Mouse (Mus musculus): ENCODE data around the gene Hoxc6.

Hoxc6 gene

DNA sequence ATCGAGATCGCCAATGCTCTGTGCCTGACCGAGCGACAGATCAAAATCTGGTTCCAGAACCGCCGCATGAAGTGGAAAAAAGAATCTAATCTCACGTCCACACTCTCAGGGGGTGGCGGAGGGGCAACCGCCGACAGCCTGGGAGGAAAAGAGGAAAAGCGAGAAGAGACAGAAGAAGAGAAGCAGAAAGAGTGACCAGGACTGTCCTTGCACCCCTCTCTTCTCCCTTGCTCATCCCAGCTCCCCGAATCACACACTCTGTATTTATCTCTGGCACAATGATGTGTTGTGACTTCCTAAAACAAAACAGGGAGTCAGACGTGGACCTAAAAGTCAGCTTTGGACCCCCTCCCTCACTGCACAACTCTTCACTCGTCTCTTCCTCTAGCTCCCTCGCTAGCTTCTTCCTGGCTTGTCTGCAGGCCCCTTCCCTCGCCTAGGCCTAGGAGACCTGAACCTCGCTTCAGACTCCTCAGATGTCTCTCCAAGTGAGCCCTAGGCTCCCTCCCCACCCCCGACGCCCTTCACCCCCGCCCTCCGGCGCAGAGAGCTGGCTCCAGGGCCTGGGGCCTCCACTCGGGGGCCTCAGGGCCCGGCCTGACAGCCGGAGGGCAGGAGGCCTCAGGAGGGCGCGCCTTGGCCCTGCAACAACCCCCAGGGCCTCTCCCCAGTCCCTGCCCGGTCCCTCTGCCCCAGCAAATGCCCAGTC, 12.9 kb downstream of the Hoxc6 start:
- DNase-seq (ENCODE audit: inconsistent age in 2 of 2, low spot score in 1 of 2) = peak; percentile 50 to 85

DNA sequence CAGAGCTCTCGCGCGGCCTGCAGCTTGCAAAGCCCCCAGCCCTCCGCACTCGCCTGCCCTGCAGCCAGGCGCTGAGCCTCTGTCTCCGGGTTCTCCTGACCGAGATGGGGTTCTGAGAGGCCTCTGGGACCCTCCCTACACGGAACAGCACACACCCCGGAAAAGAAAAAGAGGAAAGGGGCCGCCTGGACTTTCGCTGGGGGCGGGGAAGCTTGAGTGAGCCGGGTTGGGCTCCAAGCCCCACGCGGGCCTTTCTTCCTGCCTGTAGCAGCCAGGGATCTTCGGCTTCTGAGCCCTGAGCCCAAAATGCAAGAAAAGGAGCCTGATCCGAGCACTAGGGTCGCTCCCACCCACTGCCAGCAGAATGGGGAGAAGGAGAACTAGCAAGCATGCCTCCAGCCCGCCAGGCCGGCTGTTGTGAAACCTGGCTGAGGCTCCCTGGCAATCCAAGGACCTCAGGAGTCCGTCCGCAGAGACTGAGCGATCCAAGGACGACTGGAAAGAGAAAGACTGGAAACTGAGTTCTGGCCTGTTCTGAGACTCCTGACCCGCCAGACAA, 13.9 kb downstream of the Hoxc6 start:
- peak; percentile 76 to 92 for DNase-seq (ENCODE audit: inconsistent age in 2 of 2, low spot score in 1 of 2)

DNA sequence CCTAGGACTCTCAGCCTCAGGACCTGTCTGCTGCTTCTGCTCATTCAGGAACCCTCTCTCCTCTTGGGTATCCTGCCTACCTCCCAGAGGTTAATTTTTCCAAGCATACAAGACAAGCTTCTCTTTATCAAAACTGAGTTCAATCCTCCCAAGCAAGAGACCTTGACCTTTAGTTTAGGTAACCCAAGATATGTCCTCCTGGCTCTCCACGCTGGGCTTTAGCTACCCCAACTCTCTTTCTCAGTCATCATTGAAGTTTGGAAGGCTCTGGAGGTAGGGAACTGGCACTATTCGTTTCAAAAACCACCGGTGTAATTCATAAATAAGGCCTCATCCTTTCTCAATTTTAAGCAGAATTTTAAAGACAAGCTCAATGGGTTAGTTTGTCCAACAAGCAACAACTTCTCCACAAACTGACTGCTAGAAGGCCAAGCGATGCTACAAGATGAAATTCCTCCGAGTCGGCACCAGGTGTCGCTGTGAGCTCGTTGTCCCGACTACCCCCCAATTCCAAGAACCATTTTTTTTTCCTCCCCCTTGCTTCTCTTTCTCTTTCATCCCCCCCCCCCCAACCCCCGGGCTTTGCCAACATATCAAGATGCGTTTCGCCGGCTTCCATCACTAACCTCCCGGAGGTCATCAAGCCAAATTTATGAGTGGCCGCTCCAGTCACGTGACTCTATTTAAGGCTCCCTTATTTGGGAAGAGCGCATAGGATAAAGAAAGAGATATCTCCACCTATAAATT, 15.4 kb downstream of the Hoxc6 start:
- DNase-seq (ENCODE audit: inconsistent age in 2 of 2, low spot score in 1 of 2) = peak; percentile 79 to 86

DNA sequence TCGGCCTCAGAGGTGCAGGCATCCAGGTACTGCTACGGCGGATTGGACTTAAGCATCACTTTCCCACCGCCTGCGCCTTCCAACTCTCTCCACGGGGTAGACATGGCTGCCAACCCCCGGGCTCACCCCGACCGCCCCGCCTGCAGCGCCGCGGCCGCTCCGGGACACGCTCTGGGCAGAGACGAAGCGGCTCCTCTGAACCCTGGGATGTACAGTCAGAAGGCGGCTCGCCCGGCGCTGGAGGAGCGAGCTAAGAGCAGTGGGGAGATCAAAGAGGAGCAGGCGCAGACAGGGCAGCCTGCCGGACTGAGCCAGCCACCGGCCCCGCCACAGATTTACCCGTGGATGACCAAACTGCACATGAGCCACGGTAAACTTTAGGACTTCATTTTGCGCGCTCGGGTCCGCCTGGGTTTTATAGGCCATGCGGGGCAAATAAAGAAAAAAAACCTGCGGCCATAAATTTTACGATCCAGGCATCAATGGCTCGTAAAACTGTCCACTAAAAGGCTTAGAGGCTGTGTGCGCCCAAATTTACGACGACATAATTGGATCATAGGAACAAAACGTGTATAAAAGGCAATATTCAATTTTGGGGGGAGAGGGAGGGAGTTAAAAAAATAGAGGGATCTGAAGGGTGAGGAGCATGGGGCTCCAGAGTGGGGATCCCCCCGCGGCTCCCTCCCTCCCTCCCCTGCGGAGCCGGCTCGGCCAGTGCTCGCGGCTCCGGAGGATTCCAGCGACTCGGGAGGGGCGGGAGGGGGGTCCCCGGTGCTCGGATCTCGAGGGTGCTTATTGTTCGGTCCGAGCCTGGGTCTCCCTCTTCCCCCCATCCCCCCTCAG, 16.3 kb downstream of the Hoxc6 start:
- peak; percentile 84 to 92 for DNase-seq (ENCODE audit: inconsistent age in 2 of 2, low spot score in 1 of 2)

DNA sequence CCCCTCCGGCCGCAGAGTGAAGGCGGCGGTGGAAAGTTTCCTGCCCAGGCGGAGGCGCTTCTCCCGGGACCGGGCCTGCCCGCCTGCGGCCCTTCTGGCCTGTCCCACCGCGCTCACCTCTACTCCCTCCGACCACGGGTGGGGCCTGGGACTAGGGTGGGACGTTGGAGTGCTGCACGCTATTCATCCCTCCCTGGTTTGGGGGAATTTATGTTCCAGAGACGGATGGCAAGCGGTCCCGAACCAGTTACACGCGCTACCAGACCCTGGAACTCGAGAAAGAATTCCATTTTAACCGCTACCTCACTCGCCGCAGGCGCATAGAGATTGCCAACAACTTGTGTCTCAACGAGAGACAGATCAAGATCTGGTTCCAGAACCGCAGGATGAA, 16.9 kb downstream of the Hoxc6 start:
- DNase-seq (ENCODE audit: inconsistent age in 2 of 2, low spot score in 1 of 2) = peak; percentile 55 to 83

DNA sequence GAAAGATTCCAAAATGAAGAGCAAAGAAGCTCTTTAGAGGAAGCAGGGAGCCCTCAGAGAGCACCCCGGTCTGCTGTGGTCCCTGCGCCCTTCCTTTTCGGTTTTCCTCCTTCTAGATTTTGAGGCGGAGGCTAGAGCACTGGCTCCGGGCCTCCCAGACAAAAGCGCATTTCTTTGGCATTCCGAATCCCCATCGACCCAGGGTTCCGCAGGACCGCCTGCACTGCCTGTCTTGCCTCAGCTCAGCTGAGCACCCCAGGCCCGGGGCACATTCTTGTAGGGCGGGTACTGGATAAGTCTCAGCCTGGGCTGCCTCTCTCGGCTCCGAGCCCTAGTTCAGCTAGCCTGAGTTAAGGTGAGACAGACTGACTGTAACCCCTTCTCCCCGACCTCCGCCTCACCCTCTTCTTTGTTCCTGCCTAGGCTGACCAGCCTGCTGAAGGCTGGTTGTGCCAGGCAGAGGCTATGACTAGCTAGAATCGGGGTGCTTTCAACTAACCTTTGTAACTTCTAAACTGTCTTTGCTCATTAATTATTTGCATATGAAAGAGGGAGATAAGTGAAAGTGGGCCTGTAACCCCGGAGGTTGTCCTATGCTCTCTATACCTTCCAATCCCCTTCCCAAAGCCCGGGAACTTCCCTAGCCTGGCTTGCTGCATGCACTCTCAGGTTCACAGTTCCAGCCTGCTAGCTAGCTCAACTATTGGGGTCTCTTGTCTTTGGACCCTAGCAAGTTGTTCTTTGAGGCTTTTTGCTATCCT, 17.5 kb downstream of the Hoxc6 start:
- peak; percentile 47 to 78 for DNase-seq (ENCODE audit: inconsistent age in 2 of 2, low spot score in 1 of 2)

DNA sequence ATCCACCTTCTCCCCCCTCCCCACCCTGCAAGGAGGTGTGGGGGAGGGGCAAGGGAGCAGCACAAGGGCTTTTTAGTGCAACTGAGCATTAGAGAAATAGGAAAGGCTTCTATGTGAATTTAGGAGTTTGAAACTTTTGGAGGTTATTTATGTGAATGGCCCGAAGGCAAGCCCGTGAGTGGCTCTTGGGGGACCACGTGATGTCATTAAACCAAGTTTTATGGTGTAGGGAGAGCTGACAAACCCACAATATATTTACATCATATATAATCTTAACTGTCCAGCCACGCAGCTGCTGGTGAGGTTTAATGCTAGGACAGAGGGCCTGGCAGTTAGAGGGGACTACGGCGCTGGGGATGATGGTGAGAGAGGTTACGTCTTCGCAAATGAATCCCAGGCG, 20.6 kb downstream of the Hoxc6 start, which contains the start of gene Hoxc4:
Gene Hoxc4, plus strand, starts transcription at position 299 of the 400 bp plus-strand sequence.
- DNase-seq (ENCODE audit: inconsistent age in 2 of 2, low spot score in 1 of 2) = peak in 1 of 2 experiments; percentile 20

DNA sequence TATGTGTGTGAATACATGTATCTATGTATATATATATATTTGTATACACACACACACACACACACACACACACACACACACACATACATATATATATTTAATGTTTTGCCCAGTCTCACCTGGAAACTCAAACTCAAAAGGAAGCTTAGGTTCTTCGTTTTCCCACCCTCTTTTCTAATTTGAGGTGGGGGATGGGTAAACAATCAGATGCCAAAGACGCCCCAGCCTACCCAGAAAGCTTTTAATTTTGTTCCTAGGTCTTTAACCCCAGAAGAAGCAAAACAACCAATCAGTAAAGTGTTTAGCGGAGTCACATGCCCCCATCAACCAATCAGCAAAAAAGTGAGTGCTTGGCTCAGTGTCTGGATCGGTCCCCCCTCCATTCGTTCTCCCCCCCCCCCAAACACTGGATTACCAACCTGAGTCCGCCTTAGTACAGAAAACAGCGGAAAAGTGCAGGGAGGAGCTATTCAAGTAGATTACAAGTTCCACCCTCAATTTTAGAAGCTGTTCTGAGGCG, 22.9 kb downstream of the Hoxc6 start:
- peak in 1 of 2 experiments; percentile 32 for DNase-seq (ENCODE audit: inconsistent age in 2 of 2, low spot score in 1 of 2)

DNA sequence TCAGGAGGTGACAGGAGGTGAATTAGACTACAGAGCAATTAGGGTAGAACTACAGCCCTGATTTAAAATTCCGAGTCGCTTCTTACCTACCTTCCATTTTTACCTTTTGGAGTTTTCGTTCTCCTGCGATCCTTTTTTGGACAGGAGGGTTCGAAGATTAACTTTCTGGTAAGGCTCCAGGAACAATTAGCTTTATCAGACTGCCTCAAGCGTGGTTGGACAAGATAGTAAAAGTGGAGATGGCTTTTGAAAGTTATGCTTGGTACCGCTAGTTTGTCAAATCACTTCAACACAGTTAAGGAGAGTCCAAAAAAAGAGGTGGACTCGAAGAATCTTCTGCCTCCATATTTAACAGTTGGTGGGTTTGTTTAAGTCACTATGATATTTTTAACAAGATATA, 23.5 kb downstream of the Hoxc6 start:
- no peak for DNase-seq (ENCODE audit: inconsistent age in 2 of 2, low spot score in 1 of 2)

DNA sequence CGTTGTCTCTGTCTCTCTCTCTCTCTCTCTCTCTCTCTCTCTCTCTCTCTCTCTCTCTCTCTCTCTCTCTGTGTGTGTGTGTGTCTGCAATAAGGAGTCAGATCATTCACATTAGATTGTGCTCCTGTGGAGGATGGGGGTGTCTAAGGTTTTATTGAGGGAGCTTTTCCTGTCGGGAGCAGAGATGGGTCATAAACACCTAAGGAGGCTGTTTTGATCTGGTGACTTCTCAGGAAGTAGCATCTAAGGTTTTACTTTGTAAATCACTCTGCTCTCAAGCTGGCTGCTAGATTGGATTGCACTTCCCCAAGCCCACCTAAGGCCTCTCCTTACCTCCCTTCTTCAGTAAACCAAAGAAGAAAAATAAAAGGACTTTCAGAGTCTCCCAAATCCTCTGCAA, 26.1 kb downstream of the Hoxc6 start:
- DNase-seq (ENCODE audit: inconsistent age in 2 of 2, low spot score in 1 of 2) = no peak

DNA sequence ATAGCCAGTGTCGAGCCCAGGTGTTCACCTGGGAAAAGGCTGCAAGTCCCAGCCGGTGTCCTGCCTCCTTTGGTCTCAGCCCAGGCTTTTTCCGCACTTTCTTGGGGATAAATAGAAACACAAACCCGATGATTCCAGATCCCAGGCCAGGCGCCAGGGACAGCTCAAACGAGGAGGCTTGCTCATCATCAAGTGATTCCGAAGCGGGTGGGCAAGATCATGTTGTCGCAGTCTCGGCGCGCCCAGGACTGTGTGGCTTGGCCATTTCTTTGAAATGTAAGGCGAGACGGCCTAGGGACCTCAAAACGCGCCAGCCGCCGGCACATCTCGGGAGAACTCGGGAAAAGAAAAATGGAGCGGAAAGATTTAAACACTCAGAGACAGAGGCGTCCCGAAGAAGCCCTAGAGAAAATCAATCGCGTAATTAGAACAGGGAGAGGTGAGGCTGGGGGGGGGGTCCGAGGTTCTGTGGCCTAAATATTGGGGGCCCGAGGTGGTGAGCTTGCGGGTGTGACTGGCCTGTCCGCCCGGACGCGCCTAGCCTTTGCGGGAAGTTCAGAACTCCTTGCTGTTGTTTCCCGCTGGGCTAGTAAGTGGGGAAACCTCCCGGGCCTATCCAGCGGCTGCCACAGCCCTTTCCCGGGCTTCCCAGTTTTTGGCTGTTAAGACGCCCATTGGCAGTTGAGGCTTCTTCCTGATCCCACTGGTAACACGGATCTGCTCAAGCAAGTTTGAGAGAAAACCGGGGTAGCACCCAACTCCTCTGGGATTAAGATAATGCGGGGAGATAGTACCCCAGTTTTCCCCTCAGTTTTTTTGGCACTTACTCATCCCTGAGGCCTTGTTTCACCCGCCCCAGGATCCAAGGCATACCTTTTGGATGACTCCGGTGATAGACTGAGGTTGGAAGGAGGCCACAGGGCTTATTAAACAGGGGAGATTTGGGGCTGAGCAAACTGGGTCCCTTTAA, 29.5 kb downstream of the Hoxc6 start:
- DNase-seq (ENCODE audit: inconsistent age in 2 of 2, low spot score in 1 of 2) = peak; percentile 51 to 73

DNA sequence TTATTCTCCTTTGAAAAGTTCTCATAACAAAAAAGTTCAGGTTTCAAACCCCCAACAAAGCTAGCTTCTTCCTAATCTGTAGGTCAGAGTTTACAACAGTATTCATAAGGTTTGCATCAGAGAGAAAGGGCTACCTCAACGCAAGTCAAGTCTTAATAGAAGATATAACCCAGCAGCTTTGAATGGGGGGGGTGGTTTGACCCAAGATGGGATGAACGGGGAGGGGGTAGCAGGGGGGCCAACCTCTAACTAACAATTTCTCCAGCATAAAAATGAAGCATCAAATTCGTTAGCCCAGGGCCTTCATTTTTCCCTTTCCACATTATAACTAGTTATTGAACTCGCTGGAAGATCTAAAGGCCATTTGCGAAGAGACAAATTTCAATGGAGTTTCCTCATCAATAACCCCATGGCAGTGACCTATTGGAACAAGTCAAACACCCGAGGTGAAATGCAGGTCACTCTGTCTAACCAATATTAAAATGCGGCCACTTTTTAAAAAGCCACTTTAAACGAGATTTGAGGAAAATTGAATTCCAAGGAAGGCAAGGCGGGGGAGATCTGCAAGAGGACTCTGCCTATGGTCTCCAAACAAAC, 31.0 kb downstream of the Hoxc6 start:
- DNase-seq (ENCODE audit: inconsistent age in 2 of 2, low spot score in 1 of 2) = no peak

DNA sequence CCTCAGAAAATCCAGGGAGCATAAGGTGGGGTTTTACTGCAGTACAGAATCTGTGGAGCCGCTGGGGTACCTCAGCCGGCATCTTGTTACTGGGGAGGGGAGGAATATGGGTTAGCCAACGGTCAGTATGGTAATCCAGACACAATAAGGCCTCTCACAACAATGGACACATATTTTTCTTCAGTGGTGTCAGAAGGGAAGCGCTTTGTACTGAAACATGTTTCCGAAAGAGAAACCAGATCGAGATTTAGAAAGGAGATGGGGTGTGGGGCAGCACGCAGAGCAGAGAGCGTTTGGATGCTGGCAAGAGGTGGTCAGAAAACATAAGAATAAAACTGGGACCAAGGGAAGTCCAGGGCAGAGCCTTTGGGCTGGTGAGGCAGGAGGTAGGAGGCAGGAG, 32.1 kb downstream of the Hoxc6 start:
- DNase-seq (ENCODE audit: inconsistent age in 2 of 2, low spot score in 1 of 2) = no peak

DNA sequence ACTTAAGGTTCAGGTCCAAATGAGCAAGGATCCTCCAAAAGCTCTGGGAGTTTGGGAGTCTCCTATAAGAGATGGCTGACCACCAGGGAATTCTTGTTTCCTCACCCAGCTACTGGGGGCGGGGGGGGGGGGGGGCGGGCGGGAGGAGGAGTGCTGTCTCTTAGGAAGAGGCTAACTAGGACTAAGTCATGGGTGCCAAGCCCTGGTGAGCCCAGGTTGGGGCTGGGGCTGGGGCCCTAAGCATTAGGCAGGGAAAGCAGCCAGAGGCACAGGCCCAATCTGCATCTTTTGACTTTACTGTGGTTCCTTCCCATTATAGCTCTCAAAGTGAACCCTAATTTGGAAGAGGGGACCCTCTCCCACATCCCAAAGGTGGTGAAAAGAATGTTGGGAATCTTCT, 34.1 kb downstream of the Hoxc6 start:
- DNase-seq (ENCODE audit: inconsistent age in 2 of 2, low spot score in 1 of 2) = peak in 1 of 2 experiments; percentile 39

DNA sequence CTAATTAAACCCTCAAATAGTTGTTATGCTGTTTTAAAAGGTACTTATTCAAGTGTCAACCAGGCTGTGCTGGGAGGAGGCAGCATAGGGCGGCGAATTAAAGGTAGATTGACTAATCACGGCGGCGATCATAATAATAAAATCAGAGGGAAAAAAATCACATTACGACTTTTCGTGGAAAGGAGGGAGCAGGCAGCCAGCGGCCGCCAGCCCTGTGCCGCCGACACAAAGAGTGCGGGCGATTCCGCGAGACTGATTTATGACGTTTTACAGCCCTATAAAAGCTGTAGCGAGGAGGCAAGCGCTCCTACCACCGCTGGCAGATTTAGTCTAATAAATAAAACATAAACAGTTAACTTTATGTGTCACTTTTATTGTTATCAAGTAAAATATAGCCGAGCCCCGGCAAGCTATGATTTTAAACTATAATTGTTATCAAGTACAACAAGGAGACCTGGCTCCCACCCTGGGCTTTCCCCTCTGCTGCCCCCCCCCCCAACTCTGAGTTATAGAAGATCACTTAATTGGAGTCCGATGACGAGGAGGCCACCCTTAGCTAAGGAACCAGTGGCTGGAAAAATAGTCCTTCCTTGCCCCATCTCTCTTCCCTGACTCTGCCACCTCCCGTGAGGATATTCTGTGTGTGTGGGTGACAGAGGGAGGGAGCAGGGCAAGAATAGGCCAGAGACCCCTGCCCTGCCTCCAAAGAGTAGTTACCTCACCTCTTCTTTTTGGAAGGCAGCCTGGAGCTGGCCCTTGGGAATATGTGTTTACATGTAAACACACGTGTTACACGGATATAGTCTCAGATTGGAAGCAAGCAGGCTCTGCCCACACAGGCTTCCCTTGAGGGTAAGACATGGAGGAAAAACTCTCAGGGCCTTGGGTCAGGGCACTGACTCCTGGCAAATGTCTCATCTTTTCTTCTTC, 34.9 kb downstream of the Hoxc6 start:
- peak; percentile 36 to 64 for DNase-seq (ENCODE audit: inconsistent age in 2 of 2, low spot score in 1 of 2)

DNA sequence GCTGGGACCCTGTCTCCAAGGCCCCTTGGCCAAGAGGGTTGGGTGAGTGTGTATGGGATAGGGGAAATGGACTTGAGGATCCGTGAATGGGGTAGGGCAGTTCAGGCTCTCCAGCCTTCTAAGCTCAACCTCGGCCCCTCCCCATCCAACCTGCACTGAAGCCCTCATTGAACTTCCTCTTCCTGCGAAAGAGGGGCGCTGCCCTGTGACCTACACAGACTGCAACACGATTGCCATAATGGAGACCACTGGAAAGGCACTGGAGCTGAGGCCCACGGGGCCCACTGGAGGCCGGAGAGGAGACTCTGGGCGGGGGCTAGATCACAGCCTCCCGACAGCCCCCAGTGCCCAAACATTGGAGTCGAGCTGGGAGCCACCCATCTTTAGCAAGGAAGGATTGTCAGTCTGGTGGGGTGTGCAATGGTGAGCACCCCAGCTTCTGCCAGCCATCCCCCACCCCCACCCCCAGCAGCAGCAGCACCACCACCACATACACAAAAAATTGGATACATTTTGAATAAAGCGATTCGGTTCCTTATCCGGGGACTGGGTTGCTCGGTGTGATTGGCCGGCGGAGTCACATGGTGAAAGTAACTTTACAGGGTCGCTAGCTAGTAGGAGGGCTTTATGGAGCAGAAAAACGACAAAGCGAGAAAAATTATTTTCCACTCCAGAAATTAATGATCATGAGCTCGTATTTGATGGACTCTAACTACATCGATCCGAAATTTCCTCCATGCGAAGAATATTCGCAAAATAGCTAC, 36.2 kb downstream of the Hoxc6 start:
- DNase-seq (ENCODE audit: inconsistent age in 2 of 2, low spot score in 1 of 2) = peak; percentile 56 to 83

Measured in adrenal gland, adult (tissue).